Mouse (Mus musculus) erythroblast, embryonic 14.5 days (primary cell): ENCODE data around the gene Cyp24a1. TPM values are rescaled to one million over a fixed set of nuclear protein-coding genes. Genes with fewer than 3 reads are reported as not detected.
A peak's percentile ranks its signal among the peaks of the same experiment; 100 is the strongest.

Experiments used
- H3K27me3 ChIP-seq: 2 replicates; pipeline ENCODE4 v1.6.1; 2012; ENCODE audit warnings: inconsistent platforms; ENCODE audit not compliant: control insufficient read depth
- H3K36me3 ChIP-seq: 2 replicates; pipeline ENCODE4 v1.6.1; 2012; ENCODE audit warnings: mild to moderate bottlenecking, inconsistent platforms; ENCODE audit not compliant: control insufficient read depth
- H3K4me1 ChIP-seq: 2 replicates; pipeline ENCODE4 v1.6.1; 2012; ENCODE audit warnings: inconsistent platforms; ENCODE audit not compliant: control insufficient read depth
- H3K4me3 ChIP-seq: replicated peaks from 2 replicates; pipeline ENCODE3; 2012; ENCODE audit warnings: moderate library complexity, mild to moderate bottlenecking, inconsistent platforms
- H3K9me3 ChIP-seq: 2 replicates; pipeline ENCODE4 v1.6.1; 2012; ENCODE audit warnings: low read length, inconsistent platforms, mixed read lengths; ENCODE audit not compliant: control insufficient read depth
- GATA1 ChIP-seq: IDR thresholded peaks from 2 replicates; pipeline ENCODE4 v1.6.1; 2012; ENCODE audit warnings: low read length, inconsistent platforms, mixed read lengths
- TAL1 ChIP-seq: IDR thresholded peaks from 3 replicates; pipeline ENCODE4 v1.6.1; 2012; ENCODE audit warnings: low read length, inconsistent platforms, mixed read lengths
- polyA plus RNA-seq: library from polyadenylated mRNA; stranded (reverse); fragments of >175 nt; gene quantifications from 2 replicates; pipeline ENCODE4 v1.2.3, GENCODE M21; 2012

Cyp24a1 gene
- polyA plus RNA-seq, 1 experiment, result not detected

- Histone ChIP-seq H3K9me3 (no peaks in the 10 kb centered on the region; the same call in 1 of the 2 replicates), H3K36me3 (no peaks in the 10 kb centered on the region), H3K4me1 (no peaks in the 10 kb centered on the region), H3K27me3 (no peaks in the 10 kb centered on the region), H3K4me3 (no peak overlapping the region)
- TF ChIP-seq GATA1 (no peak), TAL1 (no peak)
Observed at GRCm38 (mm10) chr2:170529766-170530165, 32.8 kb upstream of the Cyp24a1 start.

DNA sequence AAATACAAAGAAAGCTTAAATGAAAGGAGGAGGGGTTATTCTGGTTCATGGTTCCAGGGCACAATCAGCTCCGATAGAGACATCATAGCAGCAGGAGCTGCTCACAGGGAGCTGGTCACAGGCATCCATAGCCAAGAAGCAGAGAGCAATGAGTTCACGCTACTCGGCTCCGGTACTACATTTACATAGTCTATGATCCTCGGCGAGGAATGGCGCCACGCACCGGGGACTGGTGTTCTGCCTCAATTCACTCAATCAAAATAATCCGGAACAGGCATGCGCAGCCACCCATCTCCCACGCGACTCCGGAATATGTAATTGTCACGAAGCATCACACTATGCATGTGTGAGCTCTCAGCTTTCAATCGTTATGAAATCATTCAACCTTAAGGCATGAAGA is 31.1 kb upstream of the Cyp24a1 start:
- Histone ChIP-seq H3K9me3 (no peaks in the 10 kb centered on the region; the same call in 1 of the 2 replicates), H3K36me3 (no peaks in the 10 kb centered on the region), H3K27me3 (no peaks in the 10 kb centered on the region), H3K4me1 (no peaks in the 10 kb centered on the region), H3K4me3 (no peak overlapping the region)
- TF ChIP-seq TAL1 (no peak), GATA1 (no peak)

DNA sequence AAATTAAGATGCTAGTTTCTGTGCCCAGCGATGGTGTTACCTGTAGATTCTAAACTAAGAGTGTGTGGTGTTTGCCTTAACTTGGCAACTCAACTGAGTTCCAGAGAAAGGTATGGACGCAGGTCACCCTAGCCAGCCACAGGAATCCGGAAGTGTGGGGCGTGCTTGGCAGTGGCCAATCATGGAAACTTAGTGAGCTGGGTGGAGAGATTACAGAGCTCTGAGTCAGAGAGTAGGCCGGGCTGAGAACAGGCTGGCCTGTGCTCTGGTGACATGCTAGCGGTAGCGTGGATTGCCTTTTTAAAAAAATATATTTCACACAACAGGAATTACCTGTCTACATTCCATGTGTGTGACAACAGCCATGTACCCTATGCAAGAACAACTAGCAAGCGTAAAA is 29.6 kb upstream of the Cyp24a1 start:
- H3K9me3 ChIP-seq, result no peaks in the 10 kb centered on the region; the same call in 1 of the 2 replicates
- no peaks in the 10 kb centered on the region for H3K4me1 ChIP-seq
- no peak overlapping the region for H3K4me3 ChIP-seq
- TF ChIP-seq TAL1 (no peak), GATA1 (no peak)
- no peaks in the 10 kb centered on the region for H3K27me3 ChIP-seq
- H3K36me3 ChIP-seq, result no peaks in the 10 kb centered on the region

- no peaks in the 10 kb centered on the region for H3K27me3 ChIP-seq
- H3K9me3 ChIP-seq, result no peaks in the 10 kb centered on the region
- peaks cover 39% of the 10 kb centered on the region for H3K36me3 ChIP-seq
- TF ChIP-seq TAL1 (no peak), GATA1 (no peak)
- H3K4me3 ChIP-seq, result no peak overlapping the region
- no peaks in the 10 kb centered on the region for H3K4me1 ChIP-seq
Observed at GRCm38 (mm10) chr2:170520321-170520971, 23.5 kb upstream of the Cyp24a1 start.

DNA sequence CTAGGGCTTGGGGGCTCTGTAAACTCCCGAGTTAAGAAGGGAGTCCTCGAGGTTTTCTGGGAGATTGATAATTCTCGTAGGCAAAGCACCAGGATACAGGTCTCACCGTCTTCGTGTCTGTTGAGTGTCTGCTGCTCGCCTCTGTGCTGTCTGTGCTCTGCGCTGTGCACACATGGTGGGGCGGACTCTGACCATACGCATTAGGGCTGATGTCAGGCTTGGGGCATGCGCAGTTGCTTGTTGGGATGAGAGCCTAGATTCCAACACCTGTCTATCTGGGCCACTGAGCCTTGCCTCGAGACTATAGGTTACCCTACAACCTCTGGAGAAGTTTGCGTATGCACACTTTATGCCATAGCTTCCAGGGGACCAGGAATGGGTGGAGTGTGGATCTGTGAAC is 16.8 kb upstream of the Cyp24a1 start:
- TF ChIP-seq GATA1, result no peak
- TF ChIP-seq TAL1, result no peak
- no peak overlapping the region for H3K4me3 ChIP-seq
- peaks cover 23% of the 10 kb centered on the region for H3K4me1 ChIP-seq
- no peaks in the 10 kb centered on the region for H3K27me3 ChIP-seq
- peaks cover 30% of the 10 kb centered on the region for H3K36me3 ChIP-seq
- H3K9me3 ChIP-seq, result no peaks in the 10 kb centered on the region

DNA sequence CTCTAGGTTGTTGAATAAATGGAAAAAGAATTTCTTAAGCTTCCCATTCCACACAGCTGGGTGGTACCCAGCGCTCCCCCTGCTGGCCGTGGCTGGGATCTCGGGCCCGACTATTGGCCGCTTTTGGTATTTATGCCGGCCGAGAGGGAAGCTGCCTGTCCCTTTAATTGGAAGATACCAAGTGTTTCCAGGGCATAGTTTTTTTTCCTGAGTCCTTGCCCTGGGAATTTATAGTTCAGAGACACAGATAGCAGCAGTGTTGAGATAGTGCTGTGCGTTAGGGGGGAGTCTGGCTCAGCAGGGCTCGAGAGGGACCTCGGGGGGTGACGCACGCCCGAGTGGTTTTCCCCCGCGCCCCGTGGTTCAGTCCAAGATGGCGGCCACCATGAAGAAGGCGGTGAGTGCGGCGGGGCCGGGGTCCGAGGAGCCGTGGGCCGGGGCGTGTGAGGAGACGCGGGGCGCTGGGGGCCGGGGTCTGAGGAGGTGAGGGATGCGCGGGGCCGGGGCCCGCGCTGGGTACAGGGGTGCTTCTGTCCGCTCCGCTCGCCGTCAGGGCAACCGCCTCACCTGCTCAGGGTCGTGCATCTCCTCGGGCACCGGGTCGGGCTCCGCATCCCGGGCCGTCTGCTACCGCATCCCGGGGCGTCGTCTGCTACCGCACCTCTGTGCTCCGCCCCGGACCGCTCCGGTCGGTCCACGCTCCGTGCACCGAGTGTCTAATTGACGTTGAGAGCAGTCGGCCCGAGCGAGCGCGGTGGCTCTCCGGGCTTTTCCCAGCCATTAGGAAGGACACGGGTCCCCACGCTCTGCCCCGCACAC is 14.3 kb upstream of the Cyp24a1 start:
- H3K4me3 ChIP-seq, result peak overlapping the region; percentile 100
- H3K36me3 ChIP-seq, result peaks cover 7% of the 10 kb centered on the region
- no peaks in the 10 kb centered on the region for H3K27me3 ChIP-seq
- TF ChIP-seq TAL1 (no peak), GATA1 (no peak)
- peaks cover 25% of the 10 kb centered on the region for H3K4me1 ChIP-seq
- H3K9me3 ChIP-seq, result no peaks in the 10 kb centered on the region

- Histone ChIP-seq H3K4me1 (peaks cover 25% of the 10 kb centered on the region), H3K27me3 (no peaks in the 10 kb centered on the region), H3K9me3 (no peaks in the 10 kb centered on the region; the same call in 1 of the 2 replicates), H3K36me3 (no peaks in the 10 kb centered on the region; the same call in 1 of the 2 replicates), H3K4me3 (peak overlapping the region; percentile 42)
- TF ChIP-seq GATA1, result no peak
Observed at GRCm38 (mm10) chr2:170508821-170509220, 11.9 kb upstream of the Cyp24a1 start.

- Histone ChIP-seq H3K36me3 (no peaks in the 10 kb centered on the region), H3K4me3 (no peak overlapping the region), H3K9me3 (no peaks in the 10 kb centered on the region; the same call in 1 of the 2 replicates), H3K4me1 (peaks cover 22% of the 10 kb centered on the region), H3K27me3 (no peaks in the 10 kb centered on the region)
- TF ChIP-seq TAL1, result no peak
- no peak for TF ChIP-seq GATA1
Observed at GRCm38 (mm10) chr2:170507734-170508133, 10.8 kb upstream of the Cyp24a1 start.

DNA sequence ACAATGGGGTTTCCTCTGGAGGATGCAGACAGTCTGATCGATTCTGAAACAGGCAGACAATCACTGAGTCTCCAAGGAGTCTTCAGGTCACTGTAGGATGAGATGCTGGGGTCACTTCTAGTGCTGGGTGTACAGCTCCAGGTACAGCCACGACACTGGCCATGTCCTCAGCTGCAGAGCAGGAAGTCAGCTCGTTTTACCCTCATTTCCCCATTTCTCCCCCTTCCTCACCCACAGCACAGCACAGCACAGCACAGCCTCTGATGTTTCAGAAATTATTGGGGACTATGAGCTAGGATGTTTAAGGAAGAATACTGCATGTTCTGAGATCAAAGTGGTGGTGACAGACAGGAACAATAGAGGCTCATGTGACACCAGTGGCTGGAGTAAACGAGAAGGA is 7.0 kb upstream of the Cyp24a1 start:
- H3K4me3 ChIP-seq, result no peak overlapping the region
- H3K27me3 ChIP-seq, result peaks cover 1% of the 10 kb centered on the region
- TF ChIP-seq GATA1 (no peak), TAL1 (no peak)
- no peaks in the 10 kb centered on the region; the same call in 1 of the 2 replicates for H3K9me3 ChIP-seq
- H3K4me1 ChIP-seq, result peaks cover 4% of the 10 kb centered on the region
- no peaks in the 10 kb centered on the region for H3K36me3 ChIP-seq
